Mouse (Mus musculus): ENCODE data around the gene Rad50. TPM values are rescaled to one million over a fixed set of nuclear protein-coding genes. Genes with fewer than 3 reads are reported as not detected.

Rad50 gene
- total RNA-seq, 2 experiments from 2014 or later: 9.4 to 9.7 TPM

- intact Hi-C loops (cut with DNase I): no loop called here
- DNase-seq (ENCODE audit: extremely low spot score in 1 of 2, low spot score in 2 of 2): no peak
Measured at GRCm38 (mm10) chr11:53616748-53617558, 90.2 kb downstream of the Rad50 start.

GRCm38 (mm10) chr11:53615575-53615974, 91.5 kb downstream of the Rad50 start:
- DNase-seq (ENCODE audit: extremely low spot score in 1 of 2, low spot score in 2 of 2): no peak
- intact Hi-C loops (cut with DNase I): no loop called here

- intact Hi-C loops (cut with DNase I): no loop called here
- no peak for DNase-seq (ENCODE audit: extremely low spot score in 1 of 2, low spot score in 2 of 2)
Measured at GRCm38 (mm10) chr11:53615172-53615571, 91.9 kb downstream of the Rad50 start.

- DNase-seq (ENCODE audit: extremely low spot score in 1 of 2, low spot score in 2 of 2): no peak
Measured at GRCm38 (mm10) chr11:53609672-53610071, 97.4 kb downstream of the Rad50 start.

GRCm38 (mm10) chr11:53609231-53609630, 97.9 kb downstream of the Rad50 start:
- DNase-seq (ENCODE audit: extremely low spot score in 1 of 2, low spot score in 2 of 2): no peak
- intact Hi-C loops (cut with DNase I): no loop called here

More at GRCm38 (mm10) chr11:53609672-53610071, 97.4 kb downstream of the Rad50 start:
- intact Hi-C loops (cut with DNase I): no loop called here

GRCm38 (mm10) chr11:53605609-53606008, 101.5 kb downstream of the Rad50 start:
- intact Hi-C loops (cut with DNase I): no loop called here

GRCm38 (mm10) chr11:53604983-53605382, 102.1 kb downstream of the Rad50 start:
- DNase-seq (ENCODE audit: extremely low spot score in 1 of 2, low spot score in 2 of 2): no peak
- intact Hi-C loops (cut with DNase I): no loop called here

More at GRCm38 (mm10) chr11:53605609-53606008, 101.5 kb downstream of the Rad50 start:
- no peak for DNase-seq (ENCODE audit: extremely low spot score in 1 of 2, low spot score in 2 of 2)

Other genes starting within 250 kb of the Rad50 start
- not detected for gene Gm9837, start 236.8 kb downstream of the Rad50 start, total RNA-seq (2021)
- gene Gm9945, start 227.2 kb downstream of the Rad50 start, total RNA-seq (2021): 1 to 10 TPM; 1.1 to 2.1 TPM
- gene Sowaha, start 227.0 kb downstream of the Rad50 start, total RNA-seq (2021): 10 to 100 TPM; 43.8 to 50.1 TPM
- 100 to 1,000 TPM; 111 to 124 TPM for gene Sept8, start 188.1 kb downstream of the Rad50 start, total RNA-seq (2021)
- gene Kif3a, start 139.9 kb downstream of the Rad50 start, total RNA-seq (2021): 100 to 1,000 TPM; 164 to 169 TPM
- gene Il4, start 88.7 kb downstream of the Rad50 start, total RNA-seq (2021): not detected
- not detected for gene Il13, start 72.6 kb downstream of the Rad50 start, total RNA-seq (2021)
- gene Il5, start 13.5 kb upstream of the Rad50 start, total RNA-seq (2021): under 1 TPM in 1 of 2 experiments, not detected in 1; 0.30 TPM
- gene Irf1, start 62.7 kb upstream of the Rad50 start, total RNA-seq (2021): 1 to 10 TPM; 2.3 to 3.3 TPM
- under 1 TPM in 1 of 2 experiments, not detected in 1; 0.41 TPM for gene Gm17334, start 65.9 kb upstream of the Rad50 start, total RNA-seq (2021)
- gene Gm12216, start 151.9 kb upstream of the Rad50 start, total RNA-seq (2021): 1 to 10 TPM in 1 of 2 experiments, under 1 TPM in 1; 0.85 to 1.5 TPM
- gene Slc22a5, start 184.3 kb upstream of the Rad50 start, total RNA-seq (2021): 10 to 100 TPM; 10.4 to 14.2 TPM

Data from left cerebral cortex, postnatal 10 days (tissue).